Mouse (Mus musculus) limb, embryonic 13.5 days (tissue): Measurements from ENCODE around the gene Gabrb3. TPM values are rescaled to one million over a fixed set of nuclear protein-coding genes. Genes with fewer than 3 reads are reported as not detected.

Source experiments
- ATAC-seq: fragments of 200-750 bp; cut with Nextera tagmentation; 2 replicates; pipeline ENCODE4 v1.8.0; 2017; ENCODE audit warnings: low read depth, moderate number of reproducible peaks, moderate TSS enrichment; ENCODE audit not compliant: low FRiP score
- H3K27ac ChIP-seq: fragments of 300-500 bp; sonication (generic); 2 replicates; pipeline ENCODE4 v1.5.1; 2015; ENCODE audit warnings: inconsistent platforms, mild to moderate bottlenecking, moderate library complexity
- H3K27me3 ChIP-seq: fragments of 300-500 bp; sonication (generic); 2 replicates; pipeline ENCODE4 v1.6.1; 2015; ENCODE audit warnings: mild to moderate bottlenecking, inconsistent platforms
- H3K36me3 ChIP-seq: fragments of 300-500 bp; sonication (generic); 2 replicates; pipeline ENCODE4 v1.6.1; 2015; ENCODE audit warnings: inconsistent platforms, mild to moderate bottlenecking, moderate library complexity
- H3K4me1 ChIP-seq: fragments of 300-500 bp; sonication (generic); 2 replicates; pipeline ENCODE4 v1.6.1; 2015; ENCODE audit warnings: inconsistent platforms
- H3K4me2 ChIP-seq: fragments of 300-500 bp; sonication (generic); replicated peaks from 2 replicates; pipeline ENCODE4 v1.6.1; 2015; ENCODE audit warnings: inconsistent platforms, mild to moderate bottlenecking, moderate library complexity
- H3K4me3 ChIP-seq: fragments of 300-500 bp; sonication (generic); 2 replicates; pipeline ENCODE4 v1.5.1; 2015; ENCODE audit warnings: moderate library complexity, mild to moderate bottlenecking, inconsistent platforms
- H3K9ac ChIP-seq: fragments of 300-500 bp; sonication (generic); 2 replicates; pipeline ENCODE4 v1.6.1; 2015; ENCODE audit warnings: mild to moderate bottlenecking, inconsistent platforms
- H3K9me3 ChIP-seq: fragments of 300-500 bp; sonication (generic); 2 replicates; pipeline ENCODE4 v1.6.1; 2016; ENCODE audit warnings: inconsistent platforms
- WGBS: fragments of 180-500 bp; shearing (Covaris S2); methylation state at CpG from one replicate; pipeline ENCODE4 v1.1.7; 2015; 5-methylcytosine and 5-hydroxymethylcytosine counted together
- polyA plus RNA-seq: library from polyadenylated mRNA; unstranded; fragments of >200 nt; fragmentation: Nextera tagmentation; extraction: Ambion mirVana; gene quantifications from 2 replicates; pipeline ENCODE4 v1.2.1, GENCODE M21; 2015

Gabrb3 gene
- polyA plus RNA-seq, 1 experiment from 2014 or later = 0.89 TPM

DNA sequence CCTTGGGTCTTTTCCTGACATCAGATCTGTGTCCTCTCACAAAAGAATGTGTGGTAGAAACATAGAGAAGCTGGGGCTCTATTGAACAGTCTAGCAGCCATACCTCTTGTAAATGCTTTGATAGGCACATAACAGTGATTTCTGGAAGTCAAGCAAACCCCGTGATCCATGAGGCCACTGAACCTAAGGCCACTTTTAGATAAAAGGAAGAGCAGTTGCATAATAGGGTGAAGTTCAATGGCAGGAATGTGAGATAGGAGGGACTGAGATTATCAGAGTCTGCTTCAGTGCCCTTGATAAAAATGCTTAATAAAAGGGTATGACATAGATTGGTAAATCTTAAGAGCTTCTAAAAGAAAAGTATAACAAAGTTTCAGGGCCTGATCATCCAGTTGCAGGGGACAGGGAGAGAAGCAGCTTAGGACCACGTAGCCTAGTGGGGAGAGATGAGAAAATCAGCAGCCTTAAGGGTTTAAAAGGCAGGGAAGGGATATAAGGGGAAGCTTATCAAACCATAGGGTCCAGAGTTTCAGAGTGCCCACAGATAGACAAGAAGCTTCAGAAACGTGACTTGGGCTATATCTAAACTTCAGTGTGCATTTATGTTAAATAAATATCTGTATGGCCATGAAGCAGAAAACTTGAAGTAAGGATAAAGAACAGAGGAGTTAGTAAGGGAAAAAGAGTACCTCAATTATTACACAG is 141.4 kb downstream of the Gabrb3 start:
- Histone ChIP-seq H3K4me1 (no peaks in the 10 kb centered on the region), H3K9ac (no peak overlapping the region), H3K36me3 (no peaks in the 10 kb centered on the region), H3K27me3 (no peaks in the 10 kb centered on the region), H3K9me3 (no peaks in the 10 kb centered on the region), H3K4me3 (no peak overlapping the region), H3K27ac (no peak overlapping the region), H3K4me2 (no peak overlapping the region)
- no peak for ATAC-seq
- WGBS = 74% methylated on average over 3 of the region's 3 CpGs

DNA sequence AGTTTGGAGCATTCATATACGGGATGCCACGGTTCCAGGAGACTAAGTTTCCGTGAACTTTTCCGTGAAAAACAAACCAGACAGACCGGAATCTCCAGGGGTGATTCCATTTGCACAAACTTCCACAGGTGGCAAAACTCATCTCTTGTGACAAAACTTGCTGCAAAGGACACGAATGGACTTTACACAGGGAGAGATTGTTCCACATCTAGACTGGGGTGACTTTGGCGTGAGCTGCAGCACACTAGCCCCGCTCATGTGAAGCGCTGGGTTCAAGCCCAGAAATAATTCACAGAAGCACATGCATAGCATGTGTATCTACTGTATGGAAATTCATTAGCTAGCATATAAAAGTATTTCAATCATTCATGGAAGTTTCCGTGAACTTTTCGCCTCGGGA is 144.9 kb downstream of the Gabrb3 start:
- Histone ChIP-seq H3K27me3 (no peaks in the 10 kb centered on the region), H3K4me3 (no peak overlapping the region), H3K9ac (no peak overlapping the region), H3K9me3 (no peaks in the 10 kb centered on the region), H3K27ac (no peak overlapping the region), H3K4me2 (no peak overlapping the region), H3K4me1 (no peaks in the 10 kb centered on the region), H3K36me3 (no peaks in the 10 kb centered on the region)
- WGBS = 91% methylated on average over 12 of the region's 12 CpGs
- no peak for ATAC-seq

DNA sequence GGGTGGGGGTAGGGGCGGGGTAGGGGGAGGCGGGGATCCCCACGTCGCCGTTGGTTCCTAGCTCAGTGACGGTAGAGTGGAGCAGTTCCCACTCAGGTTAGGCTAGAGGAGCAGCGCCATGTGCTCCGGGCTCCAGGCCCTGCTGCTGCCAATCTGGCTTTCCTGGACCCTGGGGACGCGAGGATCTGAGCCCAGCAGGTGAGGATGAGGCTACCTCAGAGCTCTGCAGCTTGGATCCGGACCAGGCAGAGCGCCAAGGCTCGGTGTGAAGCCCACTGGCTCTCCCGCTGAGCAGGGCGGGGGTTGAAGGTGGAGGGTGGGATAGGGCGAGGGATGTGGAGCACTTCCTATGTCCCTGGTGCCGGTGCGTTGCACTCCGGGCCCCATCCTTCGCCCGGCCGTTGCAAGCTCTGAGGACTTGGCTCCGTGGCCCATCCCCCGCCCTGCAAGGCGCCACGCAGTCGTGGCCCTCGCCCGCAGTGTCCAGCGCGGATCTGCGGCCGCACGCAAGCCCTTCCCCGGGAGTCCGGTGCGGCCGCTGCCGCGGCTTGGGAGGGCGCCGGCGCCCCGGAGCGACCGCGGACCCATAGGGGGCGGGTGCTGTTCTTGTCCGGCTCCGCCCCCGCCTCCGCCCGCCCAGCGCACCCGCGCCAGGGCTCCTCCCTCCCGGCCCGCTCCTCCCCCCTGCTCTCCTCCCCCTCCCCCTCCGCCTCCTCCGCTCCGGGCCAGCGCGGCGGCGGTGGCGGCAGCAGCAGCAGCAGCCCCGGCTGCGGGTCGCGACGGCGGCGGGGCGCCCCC is 171.2 kb downstream of the Gabrb3 start:
- WGBS = under 1% methylated on average over 25 of the region's 74 CpGs
- peak overlapping the region; percentile 56 for H3K9ac ChIP-seq
- H3K27me3 ChIP-seq = peaks cover 38% of the 10 kb centered on the region
- ATAC-seq = peak; percentile 91
- H3K4me3 ChIP-seq = peak overlapping the region; percentile 66
- peak overlapping the region; percentile 92 for H3K4me2 ChIP-seq
- H3K4me1 ChIP-seq = peaks cover 12% of the 10 kb centered on the region
- no peaks in the 10 kb centered on the region for H3K36me3 ChIP-seq
- H3K27ac ChIP-seq = no peak overlapping the region
- no peaks in the 10 kb centered on the region for H3K9me3 ChIP-seq

DNA sequence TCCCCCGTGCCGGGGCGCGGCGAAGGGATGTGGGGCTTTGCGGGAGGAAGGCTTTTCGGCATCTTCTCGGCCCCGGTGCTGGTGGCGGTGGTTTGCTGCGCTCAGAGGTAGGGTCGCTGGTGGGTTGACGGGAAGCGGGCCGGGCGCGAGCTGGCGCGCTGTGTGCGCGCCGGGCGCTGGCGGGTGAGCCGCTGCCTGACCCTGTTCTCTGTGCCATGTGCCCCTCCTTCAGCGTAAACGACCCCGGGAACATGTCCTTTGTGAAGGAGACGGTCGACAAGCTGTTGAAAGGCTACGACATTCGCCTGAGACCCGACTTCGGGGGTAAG is 171.7 kb downstream of the Gabrb3 start:
- ATAC-seq = peak; percentile 43; the same call in 1 of the 2 replicates
- H3K9me3 ChIP-seq = no peaks in the 10 kb centered on the region
- WGBS = under 1% methylated on average over 26 of the region's 34 CpGs

DNA sequence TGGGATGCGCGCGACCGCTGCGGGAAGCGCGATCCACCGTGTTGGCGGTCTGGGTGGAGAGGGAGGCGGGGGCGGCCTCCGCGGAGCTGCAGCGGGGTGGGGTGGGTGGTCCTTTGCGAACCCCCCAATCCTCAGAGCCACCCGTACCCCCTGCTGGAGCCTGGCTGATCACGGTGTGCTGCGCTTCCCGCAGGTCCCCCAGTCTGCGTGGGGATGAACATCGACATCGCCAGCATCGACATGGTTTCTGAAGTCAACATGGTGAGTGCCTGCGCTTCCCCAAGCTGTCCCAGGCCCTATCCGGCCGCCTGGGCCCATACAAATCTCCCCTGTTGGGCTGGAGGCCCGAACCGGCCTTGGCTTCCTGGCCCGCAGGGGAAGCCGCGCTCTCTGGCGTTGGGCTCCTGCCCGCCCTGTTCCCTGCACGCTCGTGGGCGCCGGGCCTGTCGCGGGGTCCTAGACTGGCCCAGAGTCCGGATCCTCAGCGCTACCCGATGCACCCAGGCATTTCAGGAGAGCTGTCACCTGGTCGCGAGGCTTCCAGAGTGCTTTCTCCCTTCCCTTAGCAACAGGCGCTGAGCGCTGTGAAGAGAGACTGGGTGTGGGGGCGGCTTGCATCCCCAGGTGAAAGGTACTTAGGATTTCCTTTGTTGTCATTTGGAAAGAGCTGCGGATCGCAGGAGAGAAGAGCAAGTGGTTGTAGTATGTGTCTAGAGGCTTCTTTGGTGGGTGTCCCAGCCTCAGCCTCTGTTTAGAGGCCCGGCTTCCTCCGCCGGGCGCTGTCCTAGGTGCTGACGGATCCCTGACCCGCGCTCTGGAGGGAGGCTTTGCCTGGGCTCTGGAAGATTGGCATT is 172.3 kb downstream of the Gabrb3 start:
- under 1% methylated on average over 56 of the region's 56 CpGs for WGBS
- Histone ChIP-seq H3K9ac (peak overlapping the region; percentile 56), H3K27me3 (peaks cover 38% of the 10 kb centered on the region), H3K4me2 (peak overlapping the region; percentile 92), H3K36me3 (no peaks in the 10 kb centered on the region), H3K4me1 (peaks cover 12% of the 10 kb centered on the region), H3K27ac (no peak overlapping the region), H3K4me3 (peak overlapping the region; percentile 66), H3K9me3 (no peaks in the 10 kb centered on the region)
- peak; percentile 75 for ATAC-seq

More for the DNA sequence above, 171.7 kb downstream of the Gabrb3 start:
- H3K4me2 ChIP-seq = peak overlapping the region; percentile 92
- H3K4me1 ChIP-seq = peaks cover 12% of the 10 kb centered on the region
- H3K36me3 ChIP-seq = no peaks in the 10 kb centered on the region
- H3K4me3 ChIP-seq = peak overlapping the region; percentile 66
- H3K27ac ChIP-seq = no peak overlapping the region
- peaks cover 38% of the 10 kb centered on the region for H3K27me3 ChIP-seq
- peak overlapping the region; percentile 56 for H3K9ac ChIP-seq

DNA sequence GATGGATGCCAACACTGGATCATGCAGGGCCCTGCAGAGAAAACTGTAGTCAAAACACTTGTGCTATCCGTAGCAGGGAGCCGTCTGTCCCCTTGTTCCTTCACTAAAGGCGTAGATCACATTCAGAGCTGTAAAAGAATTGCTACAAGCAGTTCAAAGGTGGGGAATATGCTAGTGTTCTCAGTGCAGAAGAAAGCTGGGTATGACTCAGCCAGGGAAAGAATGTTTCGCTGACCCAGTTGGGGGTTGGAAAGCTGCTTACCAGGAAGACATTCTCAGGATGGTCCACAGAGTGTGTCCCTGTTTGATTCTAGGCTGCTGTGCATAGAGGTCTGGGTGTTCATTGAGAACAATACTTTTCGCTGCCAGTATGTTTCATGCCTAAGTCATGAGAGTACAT is 177.8 kb downstream of the Gabrb3 start:
- Histone ChIP-seq H3K9me3 (no peaks in the 10 kb centered on the region), H3K4me2 (no peak overlapping the region), H3K9ac (no peak overlapping the region), H3K27ac (no peak overlapping the region), H3K4me1 (no peaks in the 10 kb centered on the region), H3K4me3 (no peak overlapping the region), H3K27me3 (peaks cover 3% of the 10 kb centered on the region), H3K36me3 (no peaks in the 10 kb centered on the region)
- 69% methylated on average over 5 of the region's 5 CpGs for WGBS
- no peak for ATAC-seq

DNA sequence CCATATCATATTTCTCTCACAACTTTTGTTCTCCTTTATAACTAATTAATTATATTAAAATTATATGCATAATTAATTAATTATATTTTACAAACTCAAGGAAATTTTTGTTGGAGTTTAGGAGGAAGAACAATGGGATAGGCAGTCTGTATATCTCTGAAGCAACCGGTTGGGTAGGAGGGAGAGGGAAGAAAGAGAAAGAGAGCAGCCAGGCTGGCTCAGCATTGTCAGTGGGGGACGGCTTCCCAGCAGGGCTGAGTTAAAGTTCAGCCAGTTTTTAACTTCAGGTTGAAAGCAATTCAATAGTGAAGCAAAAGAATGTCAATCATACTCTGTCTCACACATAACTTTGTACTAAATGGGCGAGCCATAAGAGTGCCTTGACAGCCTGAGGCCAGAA is 199.2 kb downstream of the Gabrb3 start:
- no peaks in the 10 kb centered on the region for H3K4me1 ChIP-seq
- 57% methylated on average over 3 of the region's 3 CpGs for WGBS
- H3K27me3 ChIP-seq = no peaks in the 10 kb centered on the region
- no peak overlapping the region for H3K4me2 ChIP-seq
- ATAC-seq = no peak
- H3K36me3 ChIP-seq = no peaks in the 10 kb centered on the region
- no peak overlapping the region for H3K27ac ChIP-seq
- no peak overlapping the region for H3K9ac ChIP-seq
- H3K9me3 ChIP-seq = no peaks in the 10 kb centered on the region
- H3K4me3 ChIP-seq = no peak overlapping the region

DNA sequence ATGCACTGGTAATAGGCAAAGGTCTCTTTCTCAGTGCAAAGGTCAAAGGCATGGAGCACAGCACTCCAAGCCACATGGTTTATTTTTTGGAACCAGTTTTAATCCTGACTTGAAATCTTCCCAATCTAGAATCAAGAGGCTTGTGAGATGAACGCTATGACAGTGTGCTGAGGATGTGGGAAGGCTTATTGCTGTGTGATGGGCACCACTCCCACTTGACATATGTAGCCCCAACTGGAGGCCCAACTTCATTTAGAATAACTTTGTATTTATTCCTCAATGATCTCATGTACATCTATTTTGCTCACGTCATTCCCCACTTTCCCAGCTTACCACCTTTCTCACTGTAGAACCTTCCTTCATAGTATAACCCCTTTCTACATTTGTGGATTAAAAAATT is 200.5 kb downstream of the Gabrb3 start:
- Histone ChIP-seq H3K4me1 (no peaks in the 10 kb centered on the region), H3K4me2 (no peak overlapping the region), H3K27ac (no peak overlapping the region), H3K27me3 (no peaks in the 10 kb centered on the region), H3K36me3 (no peaks in the 10 kb centered on the region), H3K9me3 (no peaks in the 10 kb centered on the region), H3K4me3 (no peak overlapping the region), H3K9ac (no peak overlapping the region)
- 92% methylated on average over 2 of the region's 2 CpGs for WGBS
- no peak for ATAC-seq

DNA sequence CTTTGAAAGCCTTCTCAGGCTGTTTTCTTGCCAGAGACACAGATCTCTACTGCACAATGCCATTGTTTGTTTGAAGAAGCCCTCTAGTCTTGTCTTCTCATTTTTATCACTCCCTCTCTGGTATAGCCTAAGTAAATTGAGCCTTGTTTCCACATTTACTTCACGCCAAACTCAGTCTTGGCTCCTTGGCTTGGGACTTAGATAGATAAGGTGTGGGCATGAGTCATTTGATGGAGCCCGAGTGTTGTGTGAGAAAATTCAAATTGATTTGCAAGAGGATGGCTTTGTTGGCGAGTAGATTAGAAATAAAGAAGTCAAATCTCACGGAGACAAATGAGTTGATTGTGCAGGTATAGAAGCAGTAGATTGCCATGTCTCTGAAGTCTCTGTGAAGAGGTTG is 204.2 kb downstream of the Gabrb3 start:
- Histone ChIP-seq H3K9ac (no peak overlapping the region), H3K36me3 (no peaks in the 10 kb centered on the region), H3K4me2 (no peak overlapping the region), H3K27ac (no peak overlapping the region), H3K4me3 (no peak overlapping the region), H3K4me1 (no peaks in the 10 kb centered on the region), H3K9me3 (no peaks in the 10 kb centered on the region), H3K27me3 (no peaks in the 10 kb centered on the region)
- whole genome bisulfite sequencing = 77% methylated on average over 4 of the region's 4 CpGs
- no peak for ATAC-seq

DNA sequence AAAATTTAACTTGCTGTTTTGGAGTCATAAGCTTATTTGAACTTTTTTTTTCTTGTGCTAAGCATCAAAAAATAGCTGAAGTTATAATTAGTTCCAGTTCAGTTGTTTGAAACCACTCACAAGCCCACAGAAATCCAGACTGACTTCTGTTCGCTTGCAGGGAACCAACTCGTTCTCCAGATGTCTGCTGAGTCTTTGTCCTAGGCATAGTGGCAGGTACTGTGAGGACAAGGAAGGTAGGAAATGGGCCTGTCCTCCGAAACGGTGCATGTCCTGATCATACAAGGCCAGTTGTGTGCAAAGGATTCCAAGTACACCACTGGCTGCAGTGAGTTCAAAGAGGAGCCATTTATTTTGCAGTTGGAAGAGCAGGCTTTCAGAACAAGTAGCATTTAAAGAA is 215.5 kb downstream of the Gabrb3 start:
- Histone ChIP-seq H3K4me3 (no peak overlapping the region), H3K9ac (no peak overlapping the region), H3K27me3 (no peaks in the 10 kb centered on the region), H3K4me2 (no peak overlapping the region), H3K9me3 (no peaks in the 10 kb centered on the region), H3K4me1 (no peaks in the 10 kb centered on the region), H3K36me3 (no peaks in the 10 kb centered on the region), H3K27ac (no peak overlapping the region)
- ATAC-seq = no peak
- 65% methylated on average over 4 of the region's 4 CpGs for WGBS

DNA sequence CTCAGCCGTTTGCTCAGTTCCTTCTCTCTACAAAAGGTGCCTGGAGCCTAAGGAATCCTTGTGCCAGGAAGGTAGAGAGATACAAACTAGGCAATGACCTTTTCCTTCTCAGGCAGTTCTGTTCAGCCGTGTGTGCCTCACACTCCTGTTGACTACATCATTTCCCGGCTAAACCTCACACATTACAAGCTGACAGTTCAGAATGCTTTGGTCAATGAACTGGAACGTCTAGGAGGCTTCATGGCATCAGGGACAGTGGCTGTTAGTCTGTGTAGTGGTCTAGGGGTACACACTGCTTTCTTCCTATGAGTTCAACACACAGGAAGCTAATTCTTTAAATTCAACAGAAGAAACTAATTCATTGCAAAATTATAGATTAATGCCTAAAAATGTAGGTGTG is 216.2 kb downstream of the Gabrb3 start:
- WGBS = 51% methylated on average over 4 of the region's 4 CpGs
- H3K4me2 ChIP-seq = no peak overlapping the region
- H3K4me3 ChIP-seq = no peak overlapping the region
- no peaks in the 10 kb centered on the region for H3K9me3 ChIP-seq
- no peak overlapping the region for H3K9ac ChIP-seq
- ATAC-seq = no peak
- H3K27ac ChIP-seq = no peak overlapping the region
- no peaks in the 10 kb centered on the region for H3K4me1 ChIP-seq
- H3K36me3 ChIP-seq = no peaks in the 10 kb centered on the region
- H3K27me3 ChIP-seq = no peaks in the 10 kb centered on the region

DNA sequence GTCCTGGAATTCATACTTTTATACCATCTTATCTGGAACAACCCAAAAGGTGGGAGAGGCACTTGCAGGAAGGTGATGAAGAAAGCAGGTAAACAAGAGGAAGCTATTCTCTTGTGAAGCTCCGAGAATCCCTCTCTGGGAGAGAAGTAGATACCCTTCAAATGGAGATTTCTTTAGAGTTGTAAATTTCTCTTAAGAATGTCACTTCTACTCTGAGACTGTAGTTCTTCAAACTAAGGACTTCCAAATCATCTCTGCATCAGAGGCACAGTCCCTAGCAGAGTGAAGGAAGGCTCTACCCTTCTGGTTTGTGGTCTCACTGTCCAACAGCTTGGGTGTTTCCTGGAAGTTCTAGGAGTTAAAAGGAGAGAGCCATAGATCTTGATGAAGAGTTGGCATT is 221.3 kb downstream of the Gabrb3 start:
- Histone ChIP-seq H3K4me2 (no peak overlapping the region), H3K9ac (no peak overlapping the region), H3K4me1 (no peaks in the 10 kb centered on the region), H3K36me3 (no peaks in the 10 kb centered on the region), H3K4me3 (no peak overlapping the region), H3K27ac (no peak overlapping the region), H3K9me3 (no peaks in the 10 kb centered on the region), H3K27me3 (no peaks in the 10 kb centered on the region)
- ATAC-seq = no peak
- 50% methylated on average over 1 of the region's 1 CpGs for WGBS
